In genomic region chr11:61740500-61740899, GRCm38 (mm10) we compare ENCODE assay signal across 28 mouse cellular contexts. TPM values are rescaled to one million over a fixed set of nuclear protein-coding genes. Genes with fewer than 3 reads are reported as not detected.
DNase-seq lines count a peak whose midpoint lies in the region; ATAC-seq and TF ChIP-seq lines count a peak whose summit lies in the region.
"Had no signal": no experiment of that assay in that cellular context is flagged by ENCODE, and none has a peak within 500 bp of the region (broad histone marks: within the 10 kb centered on the region; RNA-seq: fewer than 3 reads in every experiment).

No protein-coding gene starts in this region.

- ATAC-seq in liver, embryonic 14.5 days (ENCODE audit: insufficient read depth) = no peak
- no peak for ATAC-seq in megakaryocyte-erythroid progenitor cell, adult 5-6 weeks (replicated peaks; ENCODE audit: low FRiP score, low TSS enrichment, poor library complexity, severe bottlenecking)
- ATAC-seq: forebrain, embryonic 16.5 days; inflammation-experienced regulatory T-cells, adult 6 months; midbrain, embryonic 15.5 days had no signal

- no peak overlapping the region for H3K27ac ChIP-seq in gastrocnemius, adult 2 months
- no peak overlapping the region for H3K27ac ChIP-seq in liver, embryonic 14.5 days
- H3K27ac ChIP-seq: embryonic facial prominence, embryonic 10.5 days; hindbrain, embryonic 14.5 days; limb, embryonic 10.5 days; midbrain, embryonic 15.5 days had no signal

- H3K36me3 ChIP-seq in liver, embryonic 14.5 days (replicated peaks; ENCODE audit: control insufficient read depth, insufficient read depth, low read depth) = no peaks in the 10 kb centered on the region; the same call in 1 of the 2 replicates
- peaks cover 95% of the 10 kb centered on the region for H3K36me3 ChIP-seq in E14TG2a.4 (ENCODE audit: insufficient read depth, low read length)
- peaks cover 26% of the 10 kb centered on the region for H3K36me3 ChIP-seq in splenic B cell, adult 2 months (ENCODE audit: control insufficient read depth, insufficient read depth, low read length, poor library complexity, severe bottlenecking)

- no peak for TF ChIP-seq EP300 in liver, embryonic 14.5 days (IDR thresholded peaks at IDR 0.05; ENCODE audit: low read depth)

- H3K4me3 ChIP-seq in gastrocnemius, adult 2 months = no peak overlapping the region
- no peak overlapping the region for H3K4me3 ChIP-seq in liver, embryonic 14.5 days (ENCODE audit: insufficient read depth in 1 of 2, low read depth in 2 of 2, low read length in 2 of 2)
- no peak overlapping the region for H3K4me3 ChIP-seq in E14TG2a.4 (replicated peaks; ENCODE audit: low read length)
- H3K4me3 ChIP-seq: embryonic facial prominence, embryonic 10.5 days; limb, embryonic 10.5 days; megakaryocyte, embryonic 14.5 days; midbrain, embryonic 15.5 days; myocyte had no signal

- no peaks in the 10 kb centered on the region for H3K27me3 ChIP-seq in liver, embryonic 14.5 days (ENCODE audit: control insufficient read depth, insufficient read depth, low read length)
- H3K27me3 ChIP-seq in E14TG2a.4 (ENCODE audit: insufficient read depth, low read length) = no peaks in the 10 kb centered on the region
- H3K27me3 ChIP-seq in splenic B cell, adult 2 months (ENCODE audit: control insufficient read depth, insufficient read depth, low read length, poor library complexity, severe bottlenecking) = no peaks in the 10 kb centered on the region
- H3K27me3 ChIP-seq: megakaryocyte, embryonic 14.5 days; midbrain, embryonic 15.5 days had no signal

- H3K4me2 ChIP-seq in liver, embryonic 14.5 days (ENCODE audit: low read depth) = no peak overlapping the region
- H3K4me2 ChIP-seq: hindbrain, embryonic 14.5 days; midbrain, embryonic 15.5 days had no signal

- H3K9ac ChIP-seq in liver, embryonic 14.5 days (replicated peaks) = no peak overlapping the region
- H3K9ac ChIP-seq: hindbrain, embryonic 14.5 days; midbrain, embryonic 15.5 days had no signal

- intact Hi-C loops in gastrocnemius, adult 2 months (cut with DNase I) = no loop called here

- H3K4me1 ChIP-seq in liver, embryonic 14.5 days (replicated peaks; ENCODE audit: control insufficient read depth in 2 of 2, insufficient read depth in 2 of 2, low read length in 1 of 2) = no peaks in the 10 kb centered on the region
- no peaks in the 10 kb centered on the region; the same call in 1 of the 2 replicates for H3K4me1 ChIP-seq in E14TG2a.4 (replicated peaks; ENCODE audit: low read depth, low read length)
- H3K4me1 ChIP-seq: embryonic facial prominence, embryonic 10.5 days; limb, embryonic 10.5 days; midbrain, embryonic 15.5 days had no signal

- H3K9me3 ChIP-seq in liver, embryonic 14.5 days (ENCODE audit: control insufficient read depth, low read length) = no peaks in the 10 kb centered on the region
- no peaks in the 10 kb centered on the region for H3K9me3 ChIP-seq in E14TG2a.4 (ENCODE audit: low read length)
- H3K9me3 ChIP-seq: embryonic facial prominence, embryonic 10.5 days; limb, embryonic 10.5 days; megakaryocyte, embryonic 14.5 days; midbrain, embryonic 15.5 days had no signal

- 66% methylated on average over 1 of the region's 1 CpGs for WGBS in liver, embryonic 14.5 days (ENCODE audit: insufficient replicate concordance)

- peak; percentile 9; the same call in 1 of the 2 replicates for TF ChIP-seq CTCF in gastrocnemius, adult 2 months (IDR thresholded peaks at IDR 0.05)
- peak; percentile 28; the same call in 1 of the 2 replicates for TF ChIP-seq CTCF in liver, embryonic 14.5 days (IDR thresholded peaks at IDR 0.05; ENCODE audit: low read depth)
- TF ChIP-seq CTCF in E14TG2a.4 (conservative IDR thresholded peaks at IDR 0.05; ENCODE audit: low read length) = peak; percentile 53

- DNase-seq in gastrocnemius, adult 2 months = no peak
- no peak for DNase-seq in gastrocnemius, postnatal 4 days (ENCODE audit: low spot score in 2 of 2)
- DNase-seq in liver, embryonic 14.5 days (ENCODE audit: low read depth in 3 of 3, low spot score in 3 of 3) = no peak
- no peak for DNase-seq in liver
- DNase-seq in splenic B cell, adult 2 months (ENCODE audit: low read depth, low spot score) = peak; percentile 19
- DNase-seq in retina, embryonic 14.5 days (ENCODE audit: low spot score) = no peak
- DNase-seq: adrenal gland, adult 2 months; cerebellum, adult 11 months; cerebellum, postnatal 10 days; gastrocnemius, postnatal 14 days; heart, adult 18-20 months; heart, postnatal 36 days; kidney, adult 8-10 months; kidney, postnatal 25 days; lung, adult 2 months had no signal

RNA-seq across cellular contexts. Expression of gene Slc5a10, which starts 19.9 kb away (rescaled TPM):
- not detected for total RNA-seq in gastrocnemius, adult 2 months (2021)
- not detected for total RNA-seq in gastrocnemius, postnatal 4 days (2021)
- not detected in 2 replicates for polyA plus RNA-seq in liver, embryonic 14.5 days (2012; rRNA removed)
- polyA plus RNA-seq in liver, embryonic 14.5 days (2014; fragmentation: Nextera tagmentation; extraction: Ambion mirVana) = not detected in 2 replicates
- total RNA-seq in megakaryocyte-erythroid progenitor cell, adult 5-6 weeks (2014; fragmentation: Nextera tagmentation) = not detected in 2 replicates
- not detected in 2 replicates for total RNA-seq in megakaryocyte-erythroid progenitor cell, adult 5-6 weeks (2017)
- total RNA-seq: gastrocnemius, postnatal 14 days; heart, adult 18-20 months; heart, postnatal 36 days; liver, adult 2 months had no signal
- polyA plus RNA-seq: embryonic facial prominence, embryonic 10.5 days; forebrain, embryonic 16.5 days; heart, embryonic 14.5 days; hindbrain, embryonic 14.5 days; liver, adult 2 months; lung, adult 2 months; midbrain, embryonic 15.5 days; neural tube, embryonic 14.5 days had no signal

RNA-seq across cellular contexts. Expression of gene Prpsap2, which starts 21.4 kb away (rescaled TPM):
- total RNA-seq in gastrocnemius, adult 2 months (2021) = 1 to 10 TPM; 4.4 to 4.5 TPM
- 10 to 100 TPM; 12.2 to 12.9 TPM for total RNA-seq in gastrocnemius, postnatal 4 days (2021)
- polyA plus RNA-seq in liver, embryonic 14.5 days (2012; rRNA removed) = 5.5 and 6.9 TPM in 2 replicates
- polyA plus RNA-seq in liver, embryonic 14.5 days (2014; fragmentation: Nextera tagmentation; extraction: Ambion mirVana) = 6.1 TPM in 2 replicates
- 17.9 and 27.7 TPM in 2 replicates for total RNA-seq in megakaryocyte-erythroid progenitor cell, adult 5-6 weeks (2014; fragmentation: Nextera tagmentation)
- 29.4 and 31.8 TPM in 2 replicates for total RNA-seq in megakaryocyte-erythroid progenitor cell, adult 5-6 weeks (2017)

RNA-seq across cellular contexts. Expression of gene Fam83g, which starts 56.6 kb away (rescaled TPM):
- total RNA-seq in gastrocnemius, adult 2 months (2021) = under 1 TPM; 0.28 to 0.33 TPM
- total RNA-seq in gastrocnemius, postnatal 4 days (2021) = under 1 TPM; 0.34 to 0.36 TPM
- 3.9 and 4.4 TPM in 2 replicates for polyA plus RNA-seq in liver, embryonic 14.5 days (2012; rRNA removed)
- polyA plus RNA-seq in liver, embryonic 14.5 days (2014; fragmentation: Nextera tagmentation; extraction: Ambion mirVana) = 4.4 and 5.4 TPM in 2 replicates
- not detected in 2 replicates for total RNA-seq in megakaryocyte-erythroid progenitor cell, adult 5-6 weeks (2014; fragmentation: Nextera tagmentation)
- not detected in 2 replicates for total RNA-seq in megakaryocyte-erythroid progenitor cell, adult 5-6 weeks (2017)
- polyA plus RNA-seq: myocyte had no signal
